Mouse (Mus musculus) inflammation-experienced regulatory T-cells, adult 16 weeks (primary cell): ENCODE measurements around the gene Cdv3. TPM values are rescaled to one million over a fixed set of nuclear protein-coding genes. Genes with fewer than 3 reads are reported as not detected.

Source experiments
- polyA plus RNA-seq: library from polyadenylated mRNA; unstranded; fragments of 100-300 nt; shearing (Covaris generic); gene quantifications from one replicate; pipeline ENCODE4 v1.2.1, GENCODE M21; 2017

The Cdv3 gene
- polyA plus RNA-seq: 43.6 TPM

DNA sequence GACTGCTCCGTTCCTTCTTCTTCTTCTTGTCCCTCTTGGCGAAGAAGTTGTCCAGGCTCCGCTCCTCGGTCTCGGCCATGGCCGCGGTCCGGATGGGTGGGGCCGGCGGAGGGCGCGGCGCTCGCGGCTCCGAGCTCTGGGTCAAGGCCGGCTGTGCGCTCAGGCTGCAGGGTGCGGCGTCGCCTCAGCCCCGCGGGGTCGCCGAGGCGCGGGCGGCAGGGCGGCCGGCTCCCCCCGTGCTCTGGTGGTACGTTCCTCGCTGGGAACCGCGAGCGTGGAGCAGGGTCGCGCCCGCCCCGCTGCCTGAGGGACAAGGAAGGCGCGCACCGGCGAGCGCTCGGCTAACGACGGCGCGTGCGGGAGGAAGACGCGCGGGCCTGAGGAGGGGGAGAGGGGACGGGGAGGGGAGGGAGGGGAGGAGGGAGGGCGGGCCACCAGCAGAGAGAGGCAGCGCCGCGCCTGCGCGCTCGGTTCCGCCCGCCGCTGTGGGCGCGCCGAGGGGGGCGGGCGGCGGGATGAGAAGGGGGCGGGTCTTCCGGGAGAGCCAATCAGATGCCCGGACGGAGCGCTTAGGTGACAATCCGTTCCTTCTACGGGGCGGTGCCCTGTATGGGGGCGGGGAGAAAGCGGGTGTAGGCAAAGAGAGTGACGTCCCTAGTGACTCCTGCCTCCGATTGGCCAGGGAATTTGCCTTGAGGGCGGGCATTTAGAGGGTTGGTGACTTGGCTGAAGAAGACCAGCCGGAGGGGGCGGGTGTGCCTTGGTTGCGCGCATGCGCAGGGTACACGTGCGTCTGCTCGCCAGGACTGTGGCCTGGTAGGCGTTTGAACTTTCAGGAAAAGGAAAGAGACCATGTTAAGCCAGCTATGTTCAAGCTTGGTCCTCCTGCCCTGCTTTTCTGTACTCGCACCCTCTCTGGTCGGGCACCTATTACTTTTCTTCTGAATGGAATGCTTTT lies at the start of gene Cdv3:
Gene Cdv3, minus strand, starts transcription at position 551 of the 958 bp plus-strand sequence.

DNA sequence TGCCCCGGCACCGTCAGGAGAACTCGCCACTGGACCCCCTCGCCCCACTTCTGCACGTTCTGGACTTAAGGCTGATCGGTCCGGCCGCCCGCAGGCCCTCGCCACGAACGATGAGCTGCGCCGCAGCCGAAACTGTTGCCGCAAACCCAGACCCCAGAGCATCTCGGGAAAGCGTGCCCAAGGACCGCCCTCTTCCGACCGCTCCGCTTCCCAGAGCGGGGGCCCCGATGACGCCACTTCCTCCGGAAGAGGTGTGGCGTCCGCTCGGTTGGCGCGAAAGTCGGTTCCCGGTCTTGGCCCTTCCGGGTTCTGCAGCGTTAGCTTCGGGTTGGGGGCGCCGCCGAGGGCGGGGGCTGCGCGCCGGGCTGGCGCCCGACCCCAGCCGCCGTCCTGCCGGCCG lies 60.7 kb downstream of the Cdv3 start, which contains the start of the genes 1300017J02Rik and Topbp1:
Gene 1300017J02Rik, minus strand, starts transcription at position 156 of the 400 bp plus-strand sequence.
Gene Topbp1, plus strand, starts transcription at position 289 of the 400 bp plus-strand sequence.

Other genes with a start within 250 kb of the Cdv3 start
- 47.6 TPM for gene Srprb, start 163.7 kb downstream of the Cdv3 start, polyA plus RNA-seq
- 4.8 TPM for gene Gm20425, start 135.5 kb downstream of the Cdv3 start, polyA plus RNA-seq
- 22.0 TPM for gene Trf, start 135.4 kb downstream of the Cdv3 start, polyA plus RNA-seq
- 1.1 TPM for gene 1300017J02Rik, start 60.8 kb downstream of the Cdv3 start, polyA plus RNA-seq
- 17.7 TPM for gene Topbp1, start 60.6 kb downstream of the Cdv3 start, polyA plus RNA-seq
- 0.63 TPM for gene Bfsp2, start 114.6 kb upstream of the Cdv3 start, polyA plus RNA-seq